Mouse (Mus musculus) activated CD4-positive, CD25-positive, alpha-beta regulatory T cell, adult 4 months (primary cell): Measurements from ENCODE around the gene Snapc2. TPM values are rescaled to one million over a fixed set of nuclear protein-coding genes. Genes with fewer than 3 reads are reported as not detected.

Experiments used
- ATAC-seq: one replicate; pipeline ENCODE4 v1.8.0; 2017
- polyA plus RNA-seq, 2 experiments: library from polyadenylated mRNA; unstranded; fragments of 100-300 nt; shearing (Covaris generic); gene quantifications; one replicate each; pipeline ENCODE4 v1.2.1; 2017

The Snapc2 gene
- polyA plus RNA-seq, 2 experiments from 2014 or later = 10.4 to 11.0 TPM

GRCm38 (mm10) chr8:4269609-4270008 is 16.7 kb downstream of the Snapc2 start:
- ATAC-seq = no peak

- peak; percentile 97 for ATAC-seq
Measured at GRCm38 (mm10) chr8:4275275-4276110, 22.6 kb downstream of the Snapc2 start, which contains the start of gene Timm44. Gene Timm44, minus strand, starts transcription at chr8:4275913.

GRCm38 (mm10) chr8:4276111-4276465 is 23.2 kb downstream of the Snapc2 start:
- no peak for ATAC-seq

GRCm38 (mm10) chr8:4292738-4293137 is 39.9 kb downstream of the Snapc2 start:
- ATAC-seq = no peak

- no peak for ATAC-seq
Measured at GRCm38 (mm10) chr8:4297822-4298221, 44.9 kb downstream of the Snapc2 start.

GRCm38 (mm10) chr8:4304124-4304547 is 51.3 kb downstream of the Snapc2 start:
- no peak for ATAC-seq

Other genes starting within 250 kb of the Snapc2 start
- gene Cd209f, start 147.2 kb upstream of the Snapc2 start, polyA plus RNA-seq = not detected
- gene Cd209g, start 119.0 kb upstream of the Snapc2 start, polyA plus RNA-seq = not detected
- 1 to 10 TPM; 4.1 TPM for gene Evi5l, start 86.5 kb upstream of the Snapc2 start, polyA plus RNA-seq
- under 1 TPM in 1 of 2 experiments, not detected in 1; 0.15 TPM for gene Prr36, start 35.6 kb upstream of the Snapc2 start, polyA plus RNA-seq
- not detected for gene Lrrc8e, start 26.3 kb upstream of the Snapc2 start, polyA plus RNA-seq
- 10 to 100 TPM; 18.3 to 29.8 TPM for gene Map2k7, start 14.3 kb upstream of the Snapc2 start, polyA plus RNA-seq
- gene Gm49320, start 14.2 kb upstream of the Snapc2 start, polyA plus RNA-seq = 1 to 10 TPM in 1 of 2 experiments, under 1 TPM in 1; 0.61 to 1.3 TPM
- 1 to 10 TPM; 3.5 to 6.8 TPM for gene Tgfbr3l, start 4.9 kb upstream of the Snapc2 start, polyA plus RNA-seq
- under 1 TPM in 1 of 2 experiments, not detected in 1; 0.83 TPM for gene Ctxn1, start 6.2 kb downstream of the Snapc2 start, polyA plus RNA-seq
- gene Timm44, start 22.8 kb downstream of the Snapc2 start, polyA plus RNA-seq = 10 to 100 TPM; 74.9 to 77.5 TPM
- 10 to 100 TPM in 1 of 2 experiments, 1 to 10 TPM in 1; 7.8 to 10.8 TPM for gene Ccl25, start 72.1 kb downstream of the Snapc2 start, polyA plus RNA-seq
- 10 to 100 TPM; 37.2 to 38.4 TPM for gene Elavl1, start 72.3 kb downstream of the Snapc2 start, polyA plus RNA-seq
- gene Cers4, start 239.9 kb downstream of the Snapc2 start, polyA plus RNA-seq = 10 to 100 TPM; 72.9 to 87.0 TPM